Mouse (Mus musculus): ENCODE measurements around the gene Bbs9.

GRCm38 (mm10) chr9:22532810-22533447 is 57.4 kb downstream of the Bbs9 start:
- TF ChIP-seq CTCF (conservative IDR thresholded peaks at IDR 0.05; ENCODE audit: insufficient read depth, insufficient read length, low read depth, low read length) (peak; percentile 44; the same call in 1 of the 2 replicates), POLR2A (IDR thresholded peaks at IDR 0.05; ENCODE audit: low read depth, low read length) (no peak)
